ENCODE assay signal across 1 mouse cellular context in genomic region chr19:55565523-55566369, GRCm38 (mm10).
A peak's percentile ranks its signal among the peaks of the same experiment; 100 is the strongest.
TF ChIP-seq lines count a peak whose summit lies in the region.

No protein-coding gene starts in this region.

TF ChIP-seq in MEL, 35 proteins besides CTCF, POLR2A, EP300 and RAD21 (continued from another document):
- no peak for TF ChIP-seq E2F4 (IDR thresholded peaks at IDR 0.05; ENCODE audit: borderline replicate concordance, low read depth, low read length)
- peak; percentile 59; the same call in 1 of the 2 replicates for TF ChIP-seq BHLHE40 (IDR thresholded peaks at IDR 0.05; ENCODE audit: borderline replicate concordance, low read depth, low read length)
- TF ChIP-seq MAFK (IDR thresholded peaks at IDR 0.05; ENCODE audit: borderline replicate concordance, low read depth, low read length), result no peak; the same call in 1 of the 2 replicates
- no peak; the same call in 1 of the 2 replicates for TF ChIP-seq MXI1 (IDR thresholded peaks at IDR 0.05; ENCODE audit: low read depth, low read length)
